Mouse (Mus musculus) midbrain, embryonic 15.5 days (tissue): ENCODE measurements around the gene Phf23. TPM values are rescaled to one million over a fixed set of nuclear protein-coding genes. Genes with fewer than 3 reads are reported as not detected.
"Not testable (repeated sequence)": the region's sequence is repeated elsewhere in the genome, so short reads cannot be mapped to it uniquely, and the experiment has no call there.

Experiments
- ATAC-seq: fragments of 200-750 bp; cut with Nextera tagmentation; replicated peaks from 2 replicates; pipeline ENCODE4 v1.8.0; 2017; ENCODE audit warnings: moderate TSS enrichment
- H3K27ac ChIP-seq: fragments of 300-500 bp; sonication (generic); 2 replicates; pipeline ENCODE4 v1.5.1; 2015; ENCODE audit warnings: mild to moderate bottlenecking, inconsistent platforms
- H3K27me3 ChIP-seq: fragments of 300-500 bp; sonication (generic); replicated peaks from 2 replicates; pipeline ENCODE4 v1.6.1; 2015; ENCODE audit warnings: inconsistent platforms
- H3K36me3 ChIP-seq: fragments of 300-500 bp; sonication (generic); replicated peaks from 2 replicates; pipeline ENCODE4 v1.6.1; 2015; ENCODE audit warnings: inconsistent platforms
- H3K4me1 ChIP-seq: fragments of 300-500 bp; sonication (generic); 2 replicates; pipeline ENCODE4 v1.6.1; 2015; ENCODE audit warnings: inconsistent platforms
- H3K4me2 ChIP-seq: fragments of 300-500 bp; sonication (generic); 2 replicates; pipeline ENCODE4 v1.6.1; 2015; ENCODE audit warnings: inconsistent platforms, mild to moderate bottlenecking, moderate library complexity
- H3K4me3 ChIP-seq: fragments of 300-500 bp; sonication (generic); 2 replicates; pipeline ENCODE4 v1.5.1; 2015; ENCODE audit warnings: mild to moderate bottlenecking, inconsistent platforms
- H3K9ac ChIP-seq: fragments of 300-500 bp; sonication (generic); 2 replicates; pipeline ENCODE4 v1.6.1; 2015; ENCODE audit warnings: mild to moderate bottlenecking, inconsistent platforms
- H3K9me3 ChIP-seq: fragments of 300-500 bp; sonication (generic); 2 replicates; pipeline ENCODE4 v1.6.1; 2016; ENCODE audit warnings: inconsistent platforms
- WGBS: fragments of 180-500 bp; shearing (Covaris S2); methylation state at CpG from one replicate; pipeline ENCODE4 v1.1.7; 2015; ENCODE audit warnings: mixed read lengths; 5-methylcytosine and 5-hydroxymethylcytosine counted together
- polyA plus RNA-seq: library from polyadenylated mRNA; unstranded; fragments of >200 nt; fragmentation: Nextera tagmentation; extraction: Ambion mirVana; gene quantifications from 2 replicates; pipeline ENCODE4 v1.2.1, GENCODE M21; 2015

Phf23 gene
- polyA plus RNA-seq, 1 experiment from 2014 or later, result 58.8 TPM

GRCm38 (mm10) chr11:70010548-70010947 lies 15.0 kb downstream of the Phf23 start:
- Histone ChIP-seq H3K4me3 (no peak overlapping the region), H3K27ac (no peak overlapping the region), H3K36me3 (peaks cover 71% of the 10 kb centered on the region), H3K4me2 (no peak overlapping the region), H3K27me3 (no peaks in the 10 kb centered on the region), H3K9ac (no peak overlapping the region), H3K4me1 (peaks cover 13% of the 10 kb centered on the region), H3K9me3 (no peaks in the 10 kb centered on the region)
- WGBS, result 91% methylated on average over 12 of the region's 12 CpGs
- no peak for ATAC-seq

- WGBS, result 74% methylated on average over 10 of the region's 10 CpGs
- H3K27me3 ChIP-seq, result no peaks in the 10 kb centered on the region
Measured at GRCm38 (mm10) chr11:70010961-70011360, 15.4 kb downstream of the Phf23 start.

GRCm38 (mm10) chr11:70012931-70013330 lies 17.4 kb downstream of the Phf23 start:
- H3K9me3 ChIP-seq, result no peaks in the 10 kb centered on the region
- no peak overlapping the region for H3K4me2 ChIP-seq
- no peak for ATAC-seq
- peaks cover 53% of the 10 kb centered on the region for H3K36me3 ChIP-seq
- H3K27ac ChIP-seq, result no peak overlapping the region
- no peaks in the 10 kb centered on the region for H3K27me3 ChIP-seq
- H3K9ac ChIP-seq, result no peak overlapping the region
- H3K4me1 ChIP-seq, result peaks cover 28% of the 10 kb centered on the region
- H3K4me3 ChIP-seq, result no peak overlapping the region
- WGBS, result 87% methylated on average over 9 of the region's 9 CpGs

More at GRCm38 (mm10) chr11:70010961-70011360, 15.4 kb downstream of the Phf23 start:
- Histone ChIP-seq H3K27ac (no peak overlapping the region), H3K4me1 (peaks cover 14% of the 10 kb centered on the region), H3K9ac (no peak overlapping the region), H3K36me3 (peaks cover 71% of the 10 kb centered on the region), H3K9me3 (no peaks in the 10 kb centered on the region), H3K4me3 (no peak overlapping the region), H3K4me2 (no peak overlapping the region)
- ATAC-seq, result no peak

GRCm38 (mm10) chr11:70013408-70013807 lies 17.8 kb downstream of the Phf23 start:
- Histone ChIP-seq H3K27me3 (no peaks in the 10 kb centered on the region), H3K27ac (no peak overlapping the region), H3K9me3 (no peaks in the 10 kb centered on the region), H3K36me3 (peaks cover 48% of the 10 kb centered on the region), H3K4me1 (peaks cover 29% of the 10 kb centered on the region), H3K4me2 (no peak overlapping the region), H3K4me3 (no peak overlapping the region), H3K9ac (no peak overlapping the region)
- WGBS, result 87% methylated on average over 3 of the region's 3 CpGs
- no peak for ATAC-seq

DNA sequence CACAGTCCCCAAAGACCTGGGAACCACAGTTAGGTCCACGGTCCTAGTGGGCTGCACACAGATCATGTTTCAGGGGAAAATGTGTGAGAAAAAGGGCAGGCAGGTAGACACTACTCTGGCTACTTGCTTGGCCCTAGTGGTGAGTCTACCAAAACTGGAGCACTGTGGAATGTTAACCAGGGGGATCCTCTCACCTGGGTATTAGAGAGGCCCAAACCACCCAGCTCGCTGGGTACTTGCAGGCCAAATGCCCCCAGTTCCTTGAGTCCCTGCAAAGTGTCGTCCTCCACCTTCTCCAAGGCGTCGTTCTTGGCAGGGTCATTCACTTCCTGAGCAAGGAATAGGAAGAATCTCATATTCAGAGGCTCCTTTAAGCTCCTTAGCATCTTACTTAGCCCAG lies 18.5 kb downstream of the Phf23 start:
- WGBS, result 59% methylated on average over 5 of the region's 5 CpGs
- Histone ChIP-seq H3K4me3 (no peak overlapping the region), H3K27me3 (no peaks in the 10 kb centered on the region), H3K36me3 (peaks cover 42% of the 10 kb centered on the region), H3K9me3 (no peaks in the 10 kb centered on the region), H3K9ac (no peak overlapping the region), H3K4me2 (no peak overlapping the region), H3K4me1 (peaks cover 33% of the 10 kb centered on the region), H3K27ac (no peak overlapping the region)
- ATAC-seq, result no peak

DNA sequence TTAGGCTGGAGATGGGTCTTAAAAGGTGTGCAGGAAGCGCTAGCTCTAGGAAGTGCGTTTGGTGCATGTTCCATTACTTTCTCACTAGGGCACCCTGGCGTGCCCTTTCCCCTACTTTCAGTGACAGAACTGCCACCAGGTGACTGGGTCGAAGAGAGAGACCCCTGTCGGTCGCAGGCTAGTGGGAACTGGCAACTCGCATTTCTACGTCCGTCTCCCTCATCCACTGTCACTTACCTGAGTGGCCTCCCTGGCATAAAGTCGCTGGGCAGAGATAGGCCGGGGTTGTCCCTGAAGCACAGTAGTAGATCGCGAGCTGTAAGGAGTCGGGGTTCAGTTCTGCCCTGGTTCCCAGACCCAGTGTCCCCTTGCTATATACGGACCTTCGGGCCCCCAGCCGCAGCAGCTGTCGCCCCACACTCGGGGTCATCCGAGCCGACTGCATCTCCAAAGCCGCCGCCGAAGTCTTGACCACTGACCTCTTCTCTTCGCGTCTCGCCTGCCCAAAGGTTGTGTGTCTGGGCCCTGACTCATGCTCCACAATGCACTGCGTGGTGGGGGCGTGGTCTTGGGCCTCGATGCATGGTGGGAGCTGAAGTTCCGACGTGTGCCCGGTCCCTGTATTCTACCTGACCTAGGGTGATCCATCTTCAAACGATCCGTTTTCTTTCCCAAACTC lies 19.4 kb downstream of the Phf23 start, which contains the start of gene Acadvl:
TSS of gene Acadvl (minus strand) at position 532 of the 679 bp plus-strand sequence.
- peak; percentile 75 for ATAC-seq
- WGBS, result under 1% methylated on average over 35 of the region's 35 CpGs

DNA sequence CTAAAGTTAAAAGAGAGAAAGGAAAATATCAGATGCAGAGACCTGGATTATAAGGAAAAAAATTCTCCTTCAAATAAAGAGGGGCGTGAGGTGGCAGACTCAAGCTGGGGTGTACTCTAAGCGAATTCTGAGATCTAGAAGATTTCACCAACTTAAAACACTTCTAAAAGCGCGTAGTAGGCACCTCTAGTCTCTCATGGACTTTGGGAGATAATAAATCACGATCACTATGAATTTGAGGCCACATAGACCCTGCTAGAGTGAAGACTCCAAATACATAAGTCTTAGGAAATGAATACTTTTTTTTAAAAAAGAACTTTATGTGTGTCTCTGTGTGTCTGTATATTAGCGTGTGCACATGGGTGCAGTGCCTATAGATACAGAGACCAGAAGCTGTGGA lies 20.1 kb downstream of the Phf23 start:
- peak overlapping the region; percentile 88 for H3K4me2 ChIP-seq
- peak overlapping the region; percentile 64 for H3K4me3 ChIP-seq
- H3K27ac ChIP-seq, result no peak overlapping the region
- 69% methylated on average over 6 of the region's 6 CpGs for WGBS
- ATAC-seq, result no peak
- no peaks in the 10 kb centered on the region for H3K27me3 ChIP-seq
- H3K9ac ChIP-seq, result peak overlapping the region; percentile 84; the same call in 1 of the 2 replicates
- peaks cover 49% of the 10 kb centered on the region for H3K4me1 ChIP-seq
- peaks cover 25% of the 10 kb centered on the region for H3K36me3 ChIP-seq
- no peaks in the 10 kb centered on the region for H3K9me3 ChIP-seq

More for the DNA sequence above, 19.4 kb downstream of the Phf23 start, which contains the start of gene Acadvl:
- Histone ChIP-seq H3K27ac (peak within 1 kb of the TSS; percentile 78), H3K27me3 (no peaks in the 10 kb centered on the region), H3K4me1 (peaks cover 43% of the 10 kb centered on the region), H3K4me3 (peak within 1 kb of the TSS; percentile 64), H3K4me2 (peak within 1 kb of the TSS; percentile 88), H3K9ac (peak within 1 kb of the TSS; percentile 84), H3K9me3 (no peaks in the 10 kb centered on the region), H3K36me3 (peaks cover 32% of the 10 kb centered on the region)

GRCm38 (mm10) chr11:70016177-70016576 lies 20.6 kb downstream of the Phf23 start:
- WGBS, result 78% methylated on average over 2 of the region's 2 CpGs
- H3K4me1 ChIP-seq, result peaks cover 52% of the 10 kb centered on the region
- H3K27me3 ChIP-seq, result not testable (repeated sequence)

DNA sequence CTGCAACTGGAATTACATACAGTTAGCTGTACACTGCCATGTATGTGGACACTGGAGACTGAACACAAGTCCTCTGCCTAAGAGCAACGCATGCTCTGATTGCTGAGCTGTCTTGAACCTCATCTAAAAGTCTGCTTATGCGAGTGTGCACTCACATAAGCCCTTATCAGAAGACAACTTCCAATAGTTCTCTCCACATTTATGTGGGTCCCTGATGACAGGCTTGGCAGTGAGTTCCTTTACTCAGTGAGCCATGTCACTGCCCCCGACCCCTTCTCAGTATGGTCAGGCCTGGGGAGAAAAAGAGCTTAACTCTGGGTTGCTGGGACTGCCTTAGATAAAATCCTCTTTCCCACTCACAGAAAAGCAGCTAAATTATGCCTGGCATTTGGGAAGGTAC lies 21.1 kb downstream of the Phf23 start, which contains the start of gene Dlg4:
TSS of gene Dlg4 (plus strand) at position 274 of the 400 bp plus-strand sequence.
- peaks cover 52% of the 10 kb centered on the region for H3K4me1 ChIP-seq
- peak within 1 kb of the TSS; percentile 97 for H3K27ac ChIP-seq
- no peaks in the 10 kb centered on the region for H3K9me3 ChIP-seq
- H3K36me3 ChIP-seq, result peaks cover 15% of the 10 kb centered on the region
- H3K9ac ChIP-seq, result peak within 1 kb of the TSS; percentile 81
- 50% methylated on average over 3 of the region's 3 CpGs for WGBS
- no peaks in the 10 kb centered on the region for H3K27me3 ChIP-seq
- no peak for ATAC-seq
- peak within 1 kb of the TSS; percentile 73 for H3K4me2 ChIP-seq
- H3K4me3 ChIP-seq, result peak within 1 kb of the TSS; percentile 74

More at GRCm38 (mm10) chr11:70016177-70016576, 20.6 kb downstream of the Phf23 start:
- H3K27ac ChIP-seq, H3K4me3 ChIP-seq, H3K9ac ChIP-seq, H3K4me2 ChIP-seq, H3K9me3 ChIP-seq, ATAC-seq: not testable (repeated sequence)
- peaks cover 20% of the 10 kb centered on the region for H3K36me3 ChIP-seq

DNA sequence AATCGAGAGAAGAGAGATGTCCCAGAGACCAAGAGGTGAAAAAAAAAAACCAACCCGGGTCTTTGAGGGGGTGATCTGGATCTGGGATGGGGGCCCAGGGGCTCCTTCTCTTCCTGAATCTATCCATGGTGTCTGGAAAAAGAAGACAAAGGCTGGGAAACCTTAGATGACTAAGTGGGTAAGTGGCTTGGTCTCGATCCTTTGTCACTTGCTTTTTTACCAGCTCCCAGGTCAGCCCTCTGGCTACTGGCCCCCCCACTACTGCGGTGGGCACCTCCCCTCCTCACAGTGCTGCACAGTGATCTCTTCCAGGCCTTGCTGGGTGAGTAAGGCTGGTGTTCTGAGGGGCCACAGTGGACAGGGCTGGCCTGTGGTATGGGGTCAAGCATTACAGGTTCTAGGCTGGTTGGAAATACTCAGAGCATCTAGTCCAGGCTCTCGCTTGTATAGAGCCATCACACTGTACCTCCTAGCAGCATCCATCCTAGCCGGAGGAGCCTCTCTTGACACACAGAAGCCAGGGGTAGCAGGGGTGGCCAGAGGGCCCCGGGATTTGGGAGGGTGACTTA lies 21.7 kb downstream of the Phf23 start:
- peak overlapping the region; percentile 81 for H3K9ac ChIP-seq
- peak overlapping the region; percentile 73 for H3K4me2 ChIP-seq
- 23% methylated on average over 7 of the region's 7 CpGs for WGBS
- no peaks in the 10 kb centered on the region for H3K9me3 ChIP-seq
- H3K27ac ChIP-seq, result peak overlapping the region; percentile 97
- peaks cover 56% of the 10 kb centered on the region for H3K4me1 ChIP-seq
- no peaks in the 10 kb centered on the region for H3K27me3 ChIP-seq
- H3K36me3 ChIP-seq, result peaks cover 9% of the 10 kb centered on the region; the same call in 1 of the 2 replicates
- ATAC-seq, result no peak
- H3K4me3 ChIP-seq, result peak overlapping the region; percentile 74

GRCm38 (mm10) chr11:70018131-70018990 lies 22.8 kb downstream of the Phf23 start:
- WGBS, result under 1% methylated on average over 23 of the region's 25 CpGs
- H3K36me3 ChIP-seq, result no peaks in the 10 kb centered on the region
- H3K27me3 ChIP-seq, result no peaks in the 10 kb centered on the region
- peaks cover 66% of the 10 kb centered on the region for H3K4me1 ChIP-seq
- H3K4me3 ChIP-seq, result peak overlapping the region; percentile 74
- peak overlapping the region; percentile 81 for H3K9ac ChIP-seq
- no peak for ATAC-seq
- H3K27ac ChIP-seq, result peak overlapping the region; percentile 97
- peak overlapping the region; percentile 73 for H3K4me2 ChIP-seq
- H3K9me3 ChIP-seq, result no peaks in the 10 kb centered on the region

DNA sequence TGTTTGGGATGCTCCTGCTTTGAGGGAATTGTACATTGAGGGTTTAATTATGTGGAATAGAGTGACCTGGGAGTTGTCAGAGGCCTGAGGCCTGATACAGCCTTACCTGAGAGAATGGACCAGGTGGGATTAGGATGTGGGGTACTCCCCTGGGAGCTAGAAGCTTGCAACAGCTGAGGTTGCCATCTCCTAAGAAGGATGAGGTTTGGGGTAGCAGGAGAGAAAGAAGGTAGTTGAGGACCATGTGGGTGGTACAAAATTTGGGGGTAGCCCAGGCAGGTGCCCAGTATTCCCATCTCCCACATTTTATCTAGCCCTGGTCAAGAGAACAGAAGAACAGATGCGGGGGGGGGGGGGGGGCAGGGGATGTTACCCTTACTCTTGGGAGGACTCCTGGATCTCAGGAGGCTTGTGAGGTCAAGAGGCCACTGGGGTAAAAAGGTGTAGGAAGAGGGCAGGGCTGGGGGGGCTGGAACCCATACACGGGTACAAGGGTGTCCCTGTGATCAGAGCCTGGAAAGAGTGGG lies 24.0 kb downstream of the Phf23 start:
- 33% methylated on average over 2 of the region's 2 CpGs for WGBS

More for the DNA sequence above, 24.0 kb downstream of the Phf23 start:
- Histone ChIP-seq H3K4me2 (peak overlapping the region; percentile 73), H3K36me3 (no peaks in the 10 kb centered on the region), H3K9ac (peak overlapping the region; percentile 81), H3K27ac (peak overlapping the region; percentile 97), H3K4me1 (peaks cover 72% of the 10 kb centered on the region), H3K27me3 (no peaks in the 10 kb centered on the region), H3K4me3 (peak overlapping the region; percentile 74), H3K9me3 (no peaks in the 10 kb centered on the region)
- no peak for ATAC-seq
